Mouse (Mus musculus) erythroid progenitor cell, adult 5-6 weeks (primary cell): ENCODE results near the gene Flt3. TPM values are rescaled to one million over a fixed set of nuclear protein-coding genes. Genes with fewer than 3 reads are reported as not detected.

Experiments
- ATAC-seq: replicated peaks from 2 replicates; pipeline ENCODE4 v1.8.0; 2016; ENCODE audit warnings: moderate number of reproducible peaks, mild to moderate bottlenecking, moderate TSS enrichment, inconsistent platforms; ENCODE audit not compliant: poor library complexity, low FRiP score, severe bottlenecking
- total RNA-seq, 2 experiments: library from RNA; stranded (forward) in 1 of 2; stranded (reverse) in 1 of 2; fragments of 150-400 nt in 1 of 2; fragments of 186-747, 209-891 nt in 1 of 2; gene quantifications; 2 replicates each; pipeline versions ENCODE4 v1.2.3 to v1.2.4; 2015 to 2017; ENCODE audit warnings: low replicate concordance in 2 of 2

Gene Flt3
- total RNA-seq, 2 experiments from 2014 or later = 0.45 to 2.1 TPM

- ATAC-seq = no peak
These were observed 82.3 kb downstream of the Flt3 start for GRCm38 (mm10) chr5:147317991-147318390.

- no peak for ATAC-seq
These were observed 83.0 kb downstream of the Flt3 start for GRCm38 (mm10) chr5:147317321-147317720.

- no peak for ATAC-seq
These were observed 84.7 kb downstream of the Flt3 start for GRCm38 (mm10) chr5:147315432-147316075.

GRCm38 (mm10) chr5:147314646-147315431, 85.5 kb downstream of the Flt3 start:
- ATAC-seq = no peak

- no peak for ATAC-seq
These were observed 87.2 kb downstream of the Flt3 start for GRCm38 (mm10) chr5:147312830-147313685.

- no peak for ATAC-seq
These were observed 90.5 kb downstream of the Flt3 start for GRCm38 (mm10) chr5:147309786-147310185.

- no peak for ATAC-seq
These were observed 91.8 kb downstream of the Flt3 start for GRCm38 (mm10) chr5:147308451-147308850.

- no peak for ATAC-seq
These were observed 92.9 kb downstream of the Flt3 start for GRCm38 (mm10) chr5:147307398-147307785.

- ATAC-seq = no peak
These were observed 93.5 kb downstream of the Flt3 start, which contains the start of gene Cdx2 for GRCm38 (mm10) chr5:147306638-147307397. Gene Cdx2 (minus strand): TSS chr5:147307270.

GRCm38 (mm10) chr5:147305856-147306637, 94.2 kb downstream of the Flt3 start:
- ATAC-seq = no peak

- no peak for ATAC-seq
These were observed 95.1 kb downstream of the Flt3 start for GRCm38 (mm10) chr5:147305166-147305565.

GRCm38 (mm10) chr5:147304276-147305155, 95.8 kb downstream of the Flt3 start:
- ATAC-seq = no peak

- ATAC-seq = no peak
These were observed 97.4 kb downstream of the Flt3 start for GRCm38 (mm10) chr5:147302746-147303400.

- ATAC-seq = no peak
These were observed 98.1 kb downstream of the Flt3 start for GRCm38 (mm10) chr5:147302141-147302540.

- no peak for ATAC-seq
These were observed 98.6 kb downstream of the Flt3 start for GRCm38 (mm10) chr5:147301781-147302070.

- ATAC-seq = no peak
These were observed 99.1 kb downstream of the Flt3 start for GRCm38 (mm10) chr5:147300917-147301780.

GRCm38 (mm10) chr5:147300001-147300363, 100.3 kb downstream of the Flt3 start:
- ATAC-seq = no peak
